Comparison of ENCODE assay signal across 16 mouse cellular contexts in genomic region chr17:47064006-47064405, GRCm38 (mm10).
"Had no signal": no experiment of that assay in that cellular context is flagged by ENCODE, and none has a peak within 500 bp of the region (broad histone marks: within the 10 kb centered on the region; RNA-seq: fewer than 3 reads in every experiment).

No protein-coding gene starts in this region.

- DNase-seq: lung, adult 2 months; lung, postnatal 14 days; lung, postnatal 36 days; right cerebral cortex, postnatal 14 days; thymus, adult 2 months; thymus, postnatal 25 days; thymus, postnatal 4 days had no signal

- H3K9me3 ChIP-seq: lung, embryonic 15.5 days; midbrain, embryonic 15.5 days; neural tube, embryonic 12.5 days; stomach, embryonic 15.5 days had no signal

- H3K27me3 ChIP-seq: lung, embryonic 15.5 days; midbrain, embryonic 13.5 days; midbrain, embryonic 15.5 days; neural tube, embryonic 12.5 days; stomach, embryonic 15.5 days had no signal

- H3K36me3 ChIP-seq: lung, embryonic 15.5 days; midbrain, embryonic 13.5 days; midbrain, embryonic 15.5 days; neural tube, embryonic 12.5 days; stomach, embryonic 15.5 days had no signal

- H3K4me2 ChIP-seq: lung, embryonic 15.5 days; midbrain, embryonic 11.5 days; midbrain, embryonic 13.5 days; midbrain, embryonic 15.5 days; neural tube, embryonic 12.5 days; stomach, embryonic 15.5 days had no signal

- H3K4me3 ChIP-seq: lung, embryonic 15.5 days; megakaryocyte, embryonic 14.5 days; midbrain, embryonic 13.5 days; midbrain, embryonic 15.5 days; neural tube, embryonic 12.5 days; stomach, embryonic 15.5 days had no signal

- H3K27ac ChIP-seq: lung, embryonic 15.5 days; midbrain, embryonic 13.5 days; midbrain, embryonic 15.5 days; neural tube, embryonic 12.5 days; stomach, embryonic 15.5 days; stomach, postnatal 0 days had no signal

- H3K9ac ChIP-seq: lung, embryonic 15.5 days; midbrain, embryonic 13.5 days; midbrain, embryonic 15.5 days; neural tube, embryonic 12.5 days; stomach, embryonic 15.5 days had no signal

- ATAC-seq: lung, postnatal 0 days; midbrain, embryonic 13.5 days; midbrain, embryonic 15.5 days had no signal

- H3K4me1 ChIP-seq: megakaryocyte, embryonic 14.5 days; midbrain, embryonic 13.5 days; midbrain, embryonic 15.5 days; neural tube, embryonic 12.5 days had no signal
